ENCODE assay signal across 9 mouse cellular contexts in the genomic region with DNA sequence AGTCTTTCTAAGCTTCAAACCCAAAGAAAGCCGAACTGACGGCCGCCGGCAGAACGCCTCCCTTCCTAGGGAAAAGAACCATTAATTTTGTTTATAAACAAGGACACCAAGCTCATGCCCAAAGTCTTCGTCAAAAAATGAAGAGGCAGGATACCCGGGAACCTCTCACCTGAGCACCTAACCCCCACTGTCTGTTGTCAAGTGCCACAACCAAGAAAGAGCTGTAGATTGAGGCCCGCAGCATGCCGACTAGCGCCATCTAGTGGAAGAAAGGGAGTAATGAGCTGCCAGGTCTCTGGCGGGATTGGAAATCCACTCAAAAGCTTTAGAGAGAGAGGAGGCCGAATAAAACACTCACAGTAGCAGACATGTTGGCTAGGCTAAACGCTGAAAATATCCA.
DNase-seq lines count a peak whose midpoint lies in the region; ATAC-seq and TF ChIP-seq lines count a peak whose summit lies in the region.
"Had no signal": no experiment of that assay in that cellular context is flagged by ENCODE, and none has a peak within 500 bp of the region (broad histone marks: within the 10 kb centered on the region; RNA-seq: fewer than 3 reads in every experiment).

No protein-coding gene starts in this region.

- H3K36me3 ChIP-seq in kidney, embryonic 16.5 days (ENCODE audit: insufficient read depth, low read length): no peaks in the 10 kb centered on the region
- no peaks in the 10 kb centered on the region for H3K36me3 ChIP-seq in heart, postnatal 0 days (replicated peaks; ENCODE audit: control insufficient read depth, insufficient read depth, low read length)
- no peaks in the 10 kb centered on the region for H3K36me3 ChIP-seq in limb, embryonic 10.5 days
- H3K36me3 ChIP-seq: midbrain, embryonic 12.5 days had no signal

- no peak for TF ChIP-seq EP300 in heart, postnatal 0 days (IDR thresholded peaks at IDR 0.05; ENCODE audit: low read depth)

- H3K9ac ChIP-seq in kidney, embryonic 16.5 days (replicated peaks; ENCODE audit: low read length): no peak overlapping the region
- H3K9ac ChIP-seq in heart, postnatal 0 days (replicated peaks; ENCODE audit: low read depth, low read length): no peak overlapping the region
- H3K9ac ChIP-seq: midbrain, embryonic 12.5 days had no signal

- WGBS in kidney, embryonic 16.5 days: 41% methylated on average over 13 of the region's 13 CpGs
- 37% methylated on average over 13 of the region's 13 CpGs for WGBS in heart, postnatal 0 days
- 43% methylated on average over 13 of the region's 13 CpGs for WGBS in limb, embryonic 10.5 days

- no peaks in the 10 kb centered on the region for H3K27me3 ChIP-seq in kidney, embryonic 16.5 days (ENCODE audit: insufficient read depth, low read length)
- no peaks in the 10 kb centered on the region for H3K27me3 ChIP-seq in heart, postnatal 0 days (ENCODE audit: control insufficient read depth, insufficient read depth, low read length)
- H3K27me3 ChIP-seq in limb, embryonic 10.5 days (ENCODE audit: low read depth, poor library complexity, severe bottlenecking): no peaks in the 10 kb centered on the region
- H3K27me3 ChIP-seq: midbrain, embryonic 12.5 days had no signal

- peak; percentile 49 for DNase-seq in kidney, adult 18-20 months
- DNase-seq in Muller cell, postnatal 12 days (ENCODE audit: inconsistent ontology term): peak; percentile 24
- DNase-seq in cerebellum, adult 9-10 months: peak; percentile 39
- peak; percentile 42 for DNase-seq in heart, postnatal 0 days (ENCODE audit: low spot score)
- DNase-seq in limb, embryonic 10.5 days (ENCODE audit: low spot score): peak; percentile 65
- peak; percentile 63 for DNase-seq in retina, postnatal 7 days (ENCODE audit: low read depth, low spot score)
- DNase-seq in urinary bladder, postnatal 4 days (ENCODE audit: low spot score in 2 of 2): no peak

- no peak overlapping the region for H3K4me2 ChIP-seq in kidney, embryonic 16.5 days (replicated peaks; ENCODE audit: low read depth, low read length)
- no peak overlapping the region for H3K4me2 ChIP-seq in heart, postnatal 0 days (ENCODE audit: low read depth, low read length)
- H3K4me2 ChIP-seq: midbrain, embryonic 12.5 days had no signal

- no peaks in the 10 kb centered on the region for H3K9me3 ChIP-seq in kidney, embryonic 16.5 days (ENCODE audit: low read length)
- no peaks in the 10 kb centered on the region for H3K9me3 ChIP-seq in heart, postnatal 0 days (replicated peaks; ENCODE audit: control insufficient read depth, low read length)
- H3K9me3 ChIP-seq in limb, embryonic 10.5 days (replicated peaks): no peaks in the 10 kb centered on the region
- H3K9me3 ChIP-seq: midbrain, embryonic 12.5 days had no signal

- no peak for ATAC-seq in kidney, embryonic 16.5 days (ENCODE audit: low FRiP score, low TSS enrichment)
- ATAC-seq in heart, postnatal 0 days (ENCODE audit: insufficient read depth, low read depth): no peak

- H3K27ac ChIP-seq in kidney, embryonic 16.5 days (ENCODE audit: low read length): no peak overlapping the region
- H3K27ac ChIP-seq in heart, postnatal 0 days (ENCODE audit: low read depth): no peak overlapping the region
- H3K27ac ChIP-seq in limb, embryonic 10.5 days: no peak overlapping the region
- H3K27ac ChIP-seq: midbrain, embryonic 12.5 days had no signal

- TF ChIP-seq CTCF in heart, postnatal 0 days (IDR thresholded peaks at IDR 0.05; ENCODE audit: low read depth): peak; percentile 83

- H3K4me1 ChIP-seq in kidney, embryonic 16.5 days (ENCODE audit: insufficient read depth, low read length): no peaks in the 10 kb centered on the region
- no peaks in the 10 kb centered on the region for H3K4me1 ChIP-seq in heart, postnatal 0 days (ENCODE audit: control insufficient read depth, insufficient read depth)
- H3K4me1 ChIP-seq in limb, embryonic 10.5 days: no peaks in the 10 kb centered on the region
- H3K4me1 ChIP-seq: midbrain, embryonic 12.5 days had no signal

- H3K4me3 ChIP-seq in kidney, embryonic 16.5 days (ENCODE audit: low read length): no peak overlapping the region
- H3K4me3 ChIP-seq in heart, postnatal 0 days (ENCODE audit: low read depth, low read length): no peak overlapping the region
- no peak overlapping the region for H3K4me3 ChIP-seq in limb, embryonic 10.5 days
- H3K4me3 ChIP-seq: midbrain, embryonic 12.5 days had no signal

Comparison
In these comparisons a context has a peak if more than half of its experiments do, and no peak if none do; other contexts are left out.
1. DNase-seq: peak in kidney, adult 18-20 months (single experiment), Muller cell, postnatal 12 days (single experiment), cerebellum, adult 9-10 months (single experiment), heart, postnatal 0 days (single experiment), limb, embryonic 10.5 days (single experiment) and retina, postnatal 7 days (single experiment); none in urinary bladder, postnatal 4 days (0 of 2).